Mouse (Mus musculus) left cerebral cortex, adult 2 months (tissue): ENCODE data around the gene Shisal2b. TPM values are rescaled to one million over a fixed set of nuclear protein-coding genes. Genes with fewer than 3 reads are reported as not detected.

Source experiments
- DNase-seq, 2 experiments: peaks; one replicate each; pipeline ENCODE4 v3.0.0; 2021 to 2022; ENCODE audit warnings: low spot score in 2 of 2, mixed read lengths in 1 of 2; ENCODE audit errors: extremely low spot score in 1 of 2
- H3K27ac ChIP-seq: fragments of 200-600 bp; 2 replicates; pipeline ENCODE4 v1.8.1; 2022
- H3K4me3 ChIP-seq: fragments of 200-600 bp; 2 replicates; pipeline ENCODE4 v1.8.1; 2022
- CTCF ChIP-seq: fragments of 200-600 bp; IDR thresholded peaks from 2 replicates; pipeline ENCODE4 v1.8.1; 2022; ENCODE audit warnings: antibody characterized with exemption, mild to moderate bottlenecking, moderate library complexity
- intact Hi-C: fragments of 180-260 bp; cut with DNase I; formaldehyde crosslinking; loops from one replicate; pipeline ENCODE4 v1.15.1; 2025
- total RNA-seq, 2 experiments: library from RNA; stranded (reverse); gene quantifications; 2 replicates each; pipeline ENCODE4 v1.2.3; 2021

Gene Shisal2b
- total RNA-seq, 2 experiments from 2014 or later: 0.26 to 0.27 TPM

GRCm38 (mm10) chr13:104853645-104854044 is 10.0 kb downstream of the Shisal2b start:
- Histone ChIP-seq H3K4me3 (no peak overlapping the region), H3K27ac (no peak overlapping the region)
- no peak for TF ChIP-seq CTCF
- no peak for DNase-seq
- intact Hi-C loops: no loop called here

GRCm38 (mm10) chr13:104843295-104844089 is 20.2 kb downstream of the Shisal2b start:
- no peak overlapping the region for H3K27ac ChIP-seq
- no peak for DNase-seq
- H3K4me3 ChIP-seq: no peak overlapping the region
- intact Hi-C loops: no loop called here
- no peak for TF ChIP-seq CTCF

GRCm38 (mm10) chr13:104841937-104842336 is 21.8 kb downstream of the Shisal2b start:
- Histone ChIP-seq H3K4me3 (no peak overlapping the region), H3K27ac (no peak overlapping the region)
- no peak for DNase-seq
- no peak for TF ChIP-seq CTCF
- intact Hi-C loops: no loop called here

GRCm38 (mm10) chr13:104837628-104838027 is 26.1 kb downstream of the Shisal2b start:
- DNase-seq: no peak
- H3K27ac ChIP-seq: no peak overlapping the region
- intact Hi-C loops: no loop called here
- H3K4me3 ChIP-seq: no peak overlapping the region
- no peak for TF ChIP-seq CTCF

GRCm38 (mm10) chr13:104832811-104833210 is 30.9 kb downstream of the Shisal2b start:
- TF ChIP-seq CTCF: no peak
- intact Hi-C loops: no loop called here
- DNase-seq: no peak

GRCm38 (mm10) chr13:104825470-104825869 is 38.2 kb downstream of the Shisal2b start:
- Histone ChIP-seq H3K27ac (no peak overlapping the region), H3K4me3 (no peak overlapping the region)
- intact Hi-C loops: no loop called here
- DNase-seq: no peak
- no peak for TF ChIP-seq CTCF

More at GRCm38 (mm10) chr13:104832811-104833210, 30.9 kb downstream of the Shisal2b start:
- H3K4me3 ChIP-seq: no peak overlapping the region
- H3K27ac ChIP-seq: no peak overlapping the region

GRCm38 (mm10) chr13:104822411-104822838 is 41.3 kb downstream of the Shisal2b start:
- DNase-seq: no peak
- no peak for TF ChIP-seq CTCF
- intact Hi-C loops: no loop called here
- Histone ChIP-seq H3K4me3 (no peak overlapping the region), H3K27ac (no peak overlapping the region)

GRCm38 (mm10) chr13:104821908-104822307 is 41.8 kb downstream of the Shisal2b start:
- no peak for DNase-seq
- Histone ChIP-seq H3K4me3 (no peak overlapping the region), H3K27ac (no peak overlapping the region)
- intact Hi-C loops: no loop called here
- no peak for TF ChIP-seq CTCF

- TF ChIP-seq CTCF: no peak
- no peak for DNase-seq
- no peak overlapping the region for H3K4me3 ChIP-seq
- no peak overlapping the region for H3K27ac ChIP-seq
- intact Hi-C loops: no loop called here
Measured at GRCm38 (mm10) chr13:104821192-104821591, 42.5 kb downstream of the Shisal2b start.

- intact Hi-C loops: loop anchor here (5.0 to 10.0 kb wide), 3 partner anchors 235 to 560 kb away; partner anchors contain the start of gene Rgs7bp
- DNase-seq: no peak
- Histone ChIP-seq H3K27ac (peak overlapping the region; percentile 100), H3K4me3 (peak overlapping the region; percentile 86)
- no peak for TF ChIP-seq CTCF
Measured at GRCm38 (mm10) chr13:104817696-104818095, 46.0 kb downstream of the Shisal2b start.

GRCm38 (mm10) chr13:104816635-104817571 is 46.8 kb downstream of the Shisal2b start, which contains the start of gene Cwc27:
Cwc27 (minus strand) TSS chr13:104817142.
- peak within 1 kb of the TSS; percentile 100 for H3K27ac ChIP-seq
- H3K4me3 ChIP-seq: peak within 1 kb of the TSS; percentile 86
- peak; percentile 80 to 84 for DNase-seq
- no peak for TF ChIP-seq CTCF
- intact Hi-C loops: loop anchor here (5.0 to 10.0 kb wide), 3 partner anchors 235 to 560 kb away; partner anchors contain the start of gene Rgs7bp

GRCm38 (mm10) chr13:104816270-104816634 is 47.4 kb downstream of the Shisal2b start:
- peak overlapping the region; percentile 100 for H3K27ac ChIP-seq
- H3K4me3 ChIP-seq: peak overlapping the region; percentile 86
- TF ChIP-seq CTCF: no peak
- intact Hi-C loops: loop anchor here (5.0 to 10.0 kb wide), 3 partner anchors 236 to 561 kb away; partner anchors contain the start of gene Rgs7bp
- no peak for DNase-seq
